Comparison of ENCODE assay signal across 15 mouse cellular contexts in the genomic region with DNA sequence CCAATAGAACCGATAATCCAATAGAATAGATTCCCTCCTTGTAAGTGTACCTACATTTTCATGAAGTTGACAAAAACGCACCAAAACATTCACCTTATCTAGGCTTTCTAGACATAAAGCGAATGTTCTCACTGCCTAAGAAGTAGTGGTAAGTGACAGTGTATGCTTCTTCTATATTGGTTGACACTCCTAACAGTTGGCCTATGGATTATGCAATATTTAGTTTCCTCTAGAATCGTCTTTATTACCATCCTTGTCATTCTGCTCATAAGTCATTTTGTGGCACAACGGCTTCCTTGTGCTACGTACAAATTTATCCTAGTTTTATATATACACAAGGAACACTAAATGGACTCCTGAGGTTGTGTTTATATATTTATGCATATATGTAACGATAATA.
"Had no signal": no experiment of that assay in that cellular context is flagged by ENCODE, and none has a peak within 500 bp of the region (broad histone marks: within the 10 kb centered on the region; RNA-seq: fewer than 3 reads in every experiment).

No protein-coding gene starts in this region.

- H3K4me3 ChIP-seq: neural tube, embryonic 15.5 days; stomach, embryonic 15.5 days had no signal

- H3K9me3 ChIP-seq: neural tube, embryonic 15.5 days; stomach, embryonic 15.5 days had no signal

- H3K27me3 ChIP-seq: neural tube, embryonic 15.5 days; stomach, embryonic 15.5 days had no signal

- H3K36me3 ChIP-seq: neural tube, embryonic 15.5 days; stomach, embryonic 15.5 days had no signal

- H3K27ac ChIP-seq: neural tube, embryonic 15.5 days; stomach, embryonic 15.5 days; stomach, postnatal 0 days had no signal

- H3K9ac ChIP-seq: neural tube, embryonic 15.5 days; stomach, embryonic 15.5 days had no signal

- H3K4me1 ChIP-seq: stomach, embryonic 15.5 days had no signal

- H3K4me2 ChIP-seq: neural tube, embryonic 15.5 days; stomach, embryonic 15.5 days had no signal

- DNase-seq: retina, postnatal 1 day; right cerebral cortex, adult 18-20 months; right cerebral cortex, postnatal 14 days; right cerebral cortex, postnatal 25 days; right cerebral cortex, postnatal 4 days; spleen, adult 18-20 months; thymus, adult 18-20 months; thymus, adult 2 months; thymus, postnatal 14 days; thymus, postnatal 25 days; thymus, postnatal 36 days; thymus, postnatal 4 days had no signal
